Mouse (Mus musculus) liver, embryonic 15.5 days (tissue): ENCODE measurements around the gene Nif3l1. TPM values are rescaled to one million over a fixed set of nuclear protein-coding genes. Genes with fewer than 3 reads are reported as not detected.

ENCODE experiments used
- ATAC-seq: fragments of 200-750 bp; cut with Nextera tagmentation; 2 replicates; pipeline ENCODE4 v1.8.0; 2017; ENCODE audit warnings: moderate number of reproducible peaks, mild to moderate bottlenecking, moderate library complexity; ENCODE audit not compliant: insufficient read depth
- H3K27ac ChIP-seq: fragments of 300-500 bp; sonication (generic); replicated peaks from 2 replicates; pipeline ENCODE4 v1.5.1; 2015; ENCODE audit warnings: mild to moderate bottlenecking, inconsistent platforms
- H3K27me3 ChIP-seq: fragments of 300-500 bp; sonication (generic); 2 replicates; pipeline ENCODE4 v1.6.1; 2015; ENCODE audit warnings: mild to moderate bottlenecking, inconsistent platforms
- H3K36me3 ChIP-seq: fragments of 300-500 bp; sonication (generic); replicated peaks from 2 replicates; pipeline ENCODE4 v1.6.1; 2015; ENCODE audit warnings: moderate library complexity, mild to moderate bottlenecking, inconsistent platforms
- H3K4me1 ChIP-seq: fragments of 300-500 bp; sonication (generic); replicated peaks from 2 replicates; pipeline ENCODE4 v1.6.1; 2015; ENCODE audit warnings: inconsistent platforms
- H3K4me2 ChIP-seq: fragments of 300-500 bp; sonication (generic); 2 replicates; pipeline ENCODE4 v1.6.1; 2015; ENCODE audit warnings: moderate library complexity, mild to moderate bottlenecking, inconsistent platforms
- H3K4me3 ChIP-seq: fragments of 300-500 bp; sonication (generic); replicated peaks from 2 replicates; pipeline ENCODE4 v1.5.1; 2015; ENCODE audit warnings: mild to moderate bottlenecking, inconsistent platforms
- H3K9ac ChIP-seq: fragments of 300-500 bp; sonication (generic); 2 replicates; pipeline ENCODE4 v1.6.1; 2015; ENCODE audit warnings: moderate library complexity, mild to moderate bottlenecking, inconsistent platforms
- H3K9me3 ChIP-seq: fragments of 300-500 bp; sonication (generic); replicated peaks from 2 replicates; pipeline ENCODE4 v1.6.1; 2016; ENCODE audit warnings: inconsistent platforms
- WGBS: fragments of 180-500 bp; shearing (Covaris S2); methylation state at CpG from one replicate; pipeline ENCODE4 v1.1.7; 2015; ENCODE audit warnings: mixed read lengths; ENCODE audit not compliant: insufficient replicate concordance; 5-methylcytosine and 5-hydroxymethylcytosine counted together
- polyA plus RNA-seq: library from polyadenylated mRNA; unstranded; fragments of >200 nt; fragmentation: Nextera tagmentation; extraction: Ambion mirVana; gene quantifications from 2 replicates; pipeline ENCODE4 v1.2.1, GENCODE M21; 2015

Gene Nif3l1
- polyA plus RNA-seq, 1 experiment from 2014 or later = 13.2 TPM

- Histone ChIP-seq H3K36me3 (peaks cover 93% of the 10 kb centered on the region), H3K4me3 (no peak overlapping the region), H3K4me1 (peaks cover 6% of the 10 kb centered on the region), H3K9ac (no peak overlapping the region), H3K9me3 (no peaks in the 10 kb centered on the region), H3K27me3 (no peaks in the 10 kb centered on the region), H3K27ac (no peak overlapping the region), H3K4me2 (no peak overlapping the region)
- ATAC-seq = no peak
- 23% methylated on average over 1 of the region's 1 CpGs for WGBS
These were observed 29.5 kb upstream of the Nif3l1 start for GRCm38 (mm10) chr1:58415442-58415841.

- H3K4me3 ChIP-seq = no peak overlapping the region
- ATAC-seq = no peak
- H3K9ac ChIP-seq = no peak overlapping the region
- H3K4me2 ChIP-seq = no peak overlapping the region
- no peaks in the 10 kb centered on the region for H3K9me3 ChIP-seq
- H3K27ac ChIP-seq = no peak overlapping the region
- H3K27me3 ChIP-seq = no peaks in the 10 kb centered on the region
- peaks cover 9% of the 10 kb centered on the region for H3K4me1 ChIP-seq
- H3K36me3 ChIP-seq = peaks cover 89% of the 10 kb centered on the region
- 73% methylated on average over 2 of the region's 2 CpGs for WGBS
These were observed 28.9 kb upstream of the Nif3l1 start for GRCm38 (mm10) chr1:58416048-58416447.

- no peaks in the 10 kb centered on the region for H3K27me3 ChIP-seq
- 81% methylated on average over 10 of the region's 10 CpGs for WGBS
These were observed 24.9 kb upstream of the Nif3l1 start for GRCm38 (mm10) chr1:58420032-58420431.

GRCm38 (mm10) chr1:58420961-58421360, 24.0 kb upstream of the Nif3l1 start:
- Histone ChIP-seq H3K27me3 (no peaks in the 10 kb centered on the region), H3K4me1 (peaks cover 35% of the 10 kb centered on the region), H3K27ac (no peak overlapping the region), H3K9ac (no peak overlapping the region), H3K9me3 (no peaks in the 10 kb centered on the region), H3K4me3 (peak overlapping the region; percentile 100), H3K36me3 (peaks cover 57% of the 10 kb centered on the region), H3K4me2 (peak overlapping the region; percentile 75)
- no peak for ATAC-seq
- WGBS = 62% methylated on average over 7 of the region's 7 CpGs

More at GRCm38 (mm10) chr1:58420032-58420431, 24.9 kb upstream of the Nif3l1 start:
- Histone ChIP-seq H3K27ac (no peak overlapping the region), H3K9me3 (no peaks in the 10 kb centered on the region), H3K4me1 (peaks cover 33% of the 10 kb centered on the region), H3K4me3 (no peak overlapping the region), H3K36me3 (peaks cover 65% of the 10 kb centered on the region), H3K9ac (no peak overlapping the region), H3K4me2 (no peak overlapping the region)
- ATAC-seq = no peak

- no peaks in the 10 kb centered on the region for H3K27me3 ChIP-seq
- H3K27ac ChIP-seq = peak overlapping the region; percentile 99
- H3K4me3 ChIP-seq = peak overlapping the region; percentile 100
- no peaks in the 10 kb centered on the region for H3K9me3 ChIP-seq
- ATAC-seq = peak; percentile 64
- peak overlapping the region; percentile 75 for H3K4me2 ChIP-seq
- peaks cover 38% of the 10 kb centered on the region for H3K36me3 ChIP-seq
- peak overlapping the region; percentile 100 for H3K9ac ChIP-seq
- H3K4me1 ChIP-seq = peaks cover 35% of the 10 kb centered on the region
- 5% methylated on average over 13 of the region's 13 CpGs for WGBS
These were observed 22.1 kb upstream of the Nif3l1 start for GRCm38 (mm10) chr1:58422879-58423278.

- H3K4me2 ChIP-seq = peak within 1 kb of the TSS; percentile 75
- peak within 1 kb of the TSS; percentile 99 for H3K27ac ChIP-seq
- peak within 1 kb of the TSS; percentile 100 for H3K4me3 ChIP-seq
- ATAC-seq = peak; percentile 89
- H3K9me3 ChIP-seq = no peaks in the 10 kb centered on the region
- H3K4me1 ChIP-seq = peaks cover 33% of the 10 kb centered on the region
- H3K36me3 ChIP-seq = peaks cover 31% of the 10 kb centered on the region
- no peaks in the 10 kb centered on the region for H3K27me3 ChIP-seq
- WGBS = under 1% methylated on average over 79 of the region's 79 CpGs
- H3K9ac ChIP-seq = peak within 1 kb of the TSS; percentile 100
These were observed 21.3 kb upstream of the Nif3l1 start, which contains the start of gene Clk1 for GRCm38 (mm10) chr1:58423371-58424248. TSS of gene Clk1 (minus strand) at chr1:58424066.

- Histone ChIP-seq H3K36me3 (peaks cover 22% of the 10 kb centered on the region), H3K9me3 (no peaks in the 10 kb centered on the region), H3K4me2 (peak overlapping the region; percentile 61; the same call in 1 of the 2 replicates), H3K4me1 (peaks cover 29% of the 10 kb centered on the region), H3K27me3 (no peaks in the 10 kb centered on the region), H3K27ac (peak overlapping the region; percentile 99; the same call in 1 of the 2 replicates), H3K4me3 (peak overlapping the region; percentile 100; the same call in 1 of the 2 replicates), H3K9ac (no peak overlapping the region)
- ATAC-seq = no peak
- 67% methylated on average over 3 of the region's 3 CpGs for whole genome bisulfite sequencing
These were observed 20.4 kb upstream of the Nif3l1 start for GRCm38 (mm10) chr1:58424551-58424950.

GRCm38 (mm10) chr1:58444691-58445090, 260 bp upstream of the Nif3l1 start:
- H3K27ac ChIP-seq = peak overlapping the region; percentile 85
- peaks cover 30% of the 10 kb centered on the region for H3K36me3 ChIP-seq
- H3K9me3 ChIP-seq = no peaks in the 10 kb centered on the region
- no peak for ATAC-seq
- peak overlapping the region; percentile 72 for H3K9ac ChIP-seq
- peak overlapping the region; percentile 86 for H3K4me2 ChIP-seq
- H3K4me3 ChIP-seq = peak overlapping the region; percentile 76
- H3K27me3 ChIP-seq = no peaks in the 10 kb centered on the region
- H3K4me1 ChIP-seq = peaks cover 25% of the 10 kb centered on the region
- 6% methylated on average over 10 of the region's 10 CpGs for WGBS

GRCm38 (mm10) chr1:58445861-58446260, 910 bp downstream of the Nif3l1 start:
- H3K9me3 ChIP-seq = no peaks in the 10 kb centered on the region
- peak overlapping the region; percentile 86 for H3K4me2 ChIP-seq
- WGBS = 3% methylated on average over 11 of the region's 11 CpGs
- peak overlapping the region; percentile 85 for H3K27ac ChIP-seq
- H3K36me3 ChIP-seq = peaks cover 31% of the 10 kb centered on the region
- peak overlapping the region; percentile 72 for H3K9ac ChIP-seq
- no peak for ATAC-seq
- H3K27me3 ChIP-seq = no peaks in the 10 kb centered on the region
- H3K4me3 ChIP-seq = peak overlapping the region; percentile 76
- peaks cover 25% of the 10 kb centered on the region for H3K4me1 ChIP-seq

- Histone ChIP-seq H3K4me2 (no peak overlapping the region), H3K4me3 (no peak overlapping the region), H3K4me1 (peaks cover 25% of the 10 kb centered on the region), H3K36me3 (peaks cover 32% of the 10 kb centered on the region), H3K27ac (no peak overlapping the region), H3K9ac (no peak overlapping the region), H3K27me3 (no peaks in the 10 kb centered on the region), H3K9me3 (no peaks in the 10 kb centered on the region)
- no peak for ATAC-seq
- whole genome bisulfite sequencing = 84% methylated on average over 7 of the region's 7 CpGs
These were observed 2.8 kb downstream of the Nif3l1 start for GRCm38 (mm10) chr1:58447766-58448165.

- Histone ChIP-seq H3K9ac (no peak overlapping the region), H3K9me3 (no peaks in the 10 kb centered on the region), H3K4me2 (no peak overlapping the region), H3K27ac (no peak overlapping the region), H3K36me3 (peaks cover 38% of the 10 kb centered on the region), H3K27me3 (no peaks in the 10 kb centered on the region), H3K4me1 (peaks cover 25% of the 10 kb centered on the region), H3K4me3 (no peak overlapping the region)
- WGBS = 67% methylated on average over 7 of the region's 7 CpGs
- no peak for ATAC-seq
These were observed 3.4 kb downstream of the Nif3l1 start for GRCm38 (mm10) chr1:58448396-58448795.
